Mouse (Mus musculus) E14TG2a.4 (cell line): ENCODE measurements around the gene Klf6.

Source experiments
- H3K27me3 ChIP-seq: 2 replicates; pipeline ENCODE4 v1.6.1; 2014; ENCODE audit warnings: low read length, control low read depth; ENCODE audit not compliant: insufficient read depth
- H3K36me3 ChIP-seq: 2 replicates; pipeline ENCODE4 v1.6.1; 2014; ENCODE audit warnings: low read length, control low read depth; ENCODE audit not compliant: insufficient read depth
- H3K4me1 ChIP-seq: replicated peaks from 2 replicates; pipeline ENCODE4 v1.6.1; 2014; ENCODE audit warnings: low read depth, low read length, control low read depth
- H3K4me3 ChIP-seq: replicated peaks from 2 replicates; pipeline ENCODE4 v1.5.1; 2014; ENCODE audit warnings: mild to moderate bottlenecking, low read length
- H3K9me3 ChIP-seq: 2 replicates; pipeline ENCODE4 v1.6.1; 2014; ENCODE audit warnings: low read length, control low read depth
- CTCF ChIP-seq: conservative IDR thresholded peaks from 2 replicates; pipeline ENCODE4 v1.5.1; 2014; ENCODE audit warnings: low read length
- NANOG ChIP-seq: IDR thresholded peaks from 2 replicates; pipeline ENCODE4 v1.6.1; 2014; ENCODE audit warnings: borderline replicate concordance, low read length, mixed read lengths
- POU5F1 ChIP-seq: IDR thresholded peaks from 2 replicates; pipeline ENCODE4 v1.6.1; 2014; ENCODE audit warnings: low read length, borderline replicate concordance

The Klf6 gene

GRCm38 (mm10) chr13:5861157-5862002, at the start of gene Klf6:
Gene Klf6, plus strand, starts transcription at chr13:5861482.
- H3K9me3 ChIP-seq, result no peaks in the 10 kb centered on the region
- H3K36me3 ChIP-seq, result peaks cover 24% of the 10 kb centered on the region
- TF ChIP-seq POU5F1, result no peak
- no peak for TF ChIP-seq CTCF
- TF ChIP-seq NANOG, result no peak
- peaks cover 66% of the 10 kb centered on the region for H3K4me1 ChIP-seq
- H3K4me3 ChIP-seq, result peak within 1 kb of the TSS; percentile 95
- no peaks in the 10 kb centered on the region for H3K27me3 ChIP-seq

DNA sequence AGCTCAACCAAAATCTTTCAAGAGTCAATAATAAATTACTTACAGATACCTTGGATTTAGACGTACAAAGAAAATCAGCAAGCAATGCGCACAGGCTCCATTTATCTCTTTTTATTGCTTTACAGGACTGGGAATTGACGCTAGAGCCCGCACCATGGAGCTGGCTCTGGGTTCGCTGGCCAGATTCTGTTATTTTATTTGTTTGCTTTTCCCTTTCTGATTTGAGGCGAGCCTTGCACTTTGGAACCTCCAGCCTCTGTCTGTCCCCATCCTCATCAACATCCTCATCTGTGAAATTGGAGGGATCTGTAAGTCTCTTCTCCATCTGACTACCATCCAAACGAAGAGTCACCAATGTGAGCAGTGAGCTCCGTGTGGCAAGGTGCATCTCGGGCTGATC, 47.8 kb upstream of the Klf6 start:
- Histone ChIP-seq H3K9me3 (peaks cover 11% of the 10 kb centered on the region; the same call in 1 of the 2 replicates), H3K36me3 (no peaks in the 10 kb centered on the region), H3K4me1 (no peaks in the 10 kb centered on the region), H3K4me3 (no peak overlapping the region), H3K27me3 (no peaks in the 10 kb centered on the region)
- TF ChIP-seq NANOG, result no peak
- TF ChIP-seq CTCF, result no peak
- no peak for TF ChIP-seq POU5F1

DNA sequence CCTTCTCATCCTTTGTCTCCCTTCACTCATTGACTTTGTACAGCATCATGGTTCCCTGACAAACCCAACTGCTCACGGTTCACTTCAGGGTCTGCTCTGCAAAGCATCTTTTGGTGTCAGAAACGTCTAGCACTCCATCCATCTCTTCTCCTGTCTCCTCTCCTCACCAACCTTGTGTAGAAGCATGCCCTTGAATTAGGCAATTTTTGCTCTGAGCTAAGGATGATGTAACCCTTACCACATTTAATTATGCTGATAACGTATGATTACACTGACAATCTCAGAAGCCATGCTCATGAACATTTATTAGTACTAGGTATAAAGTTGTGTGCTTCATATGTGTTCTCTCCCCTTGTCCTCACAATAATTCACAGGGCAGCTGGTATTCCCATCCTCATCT, 44.0 kb upstream of the Klf6 start:
- TF ChIP-seq NANOG (no peak), CTCF (no peak), POU5F1 (no peak)
- H3K27me3 ChIP-seq, result no peaks in the 10 kb centered on the region
- H3K36me3 ChIP-seq, result no peaks in the 10 kb centered on the region
- H3K4me1 ChIP-seq, result no peaks in the 10 kb centered on the region
- H3K4me3 ChIP-seq, result no peak overlapping the region
- H3K9me3 ChIP-seq, result peaks cover 3% of the 10 kb centered on the region; the same call in 1 of the 2 replicates

GRCm38 (mm10) chr13:5819173-5819572, 42.1 kb upstream of the Klf6 start:
- Histone ChIP-seq H3K9me3 (peaks cover 3% of the 10 kb centered on the region; the same call in 1 of the 2 replicates), H3K4me1 (peaks cover 2% of the 10 kb centered on the region), H3K36me3 (no peaks in the 10 kb centered on the region), H3K4me3 (no peak overlapping the region), H3K27me3 (no peaks in the 10 kb centered on the region)
- no peak for TF ChIP-seq NANOG
- TF ChIP-seq POU5F1, result no peak
- no peak for TF ChIP-seq CTCF

GRCm38 (mm10) chr13:5822586-5822985, 38.7 kb upstream of the Klf6 start:
- TF ChIP-seq CTCF (no peak), POU5F1 (no peak), NANOG (no peak)
- no peak overlapping the region for H3K4me3 ChIP-seq
- H3K9me3 ChIP-seq, result no peaks in the 10 kb centered on the region
- no peaks in the 10 kb centered on the region for H3K36me3 ChIP-seq
- peaks cover 12% of the 10 kb centered on the region for H3K4me1 ChIP-seq
- H3K27me3 ChIP-seq, result no peaks in the 10 kb centered on the region

- TF ChIP-seq CTCF (no peak), NANOG (no peak), POU5F1 (no peak)
- H3K27me3 ChIP-seq, result no peaks in the 10 kb centered on the region
- peaks cover 12% of the 10 kb centered on the region for H3K4me1 ChIP-seq
- H3K36me3 ChIP-seq, result no peaks in the 10 kb centered on the region
- no peaks in the 10 kb centered on the region for H3K9me3 ChIP-seq
- no peak overlapping the region for H3K4me3 ChIP-seq
These were observed 38.1 kb upstream of the Klf6 start for GRCm38 (mm10) chr13:5823150-5823549.

- Histone ChIP-seq H3K4me1 (peaks cover 12% of the 10 kb centered on the region), H3K4me3 (no peak overlapping the region), H3K27me3 (no peaks in the 10 kb centered on the region), H3K9me3 (no peaks in the 10 kb centered on the region), H3K36me3 (no peaks in the 10 kb centered on the region)
- no peak for TF ChIP-seq NANOG
- no peak for TF ChIP-seq CTCF
- TF ChIP-seq POU5F1, result no peak
These were observed 37.0 kb upstream of the Klf6 start for GRCm38 (mm10) chr13:5824189-5824815.

- Histone ChIP-seq H3K27me3 (no peaks in the 10 kb centered on the region), H3K36me3 (no peaks in the 10 kb centered on the region), H3K9me3 (no peaks in the 10 kb centered on the region), H3K4me3 (no peak overlapping the region), H3K4me1 (peaks cover 12% of the 10 kb centered on the region)
- TF ChIP-seq CTCF (no peak), NANOG (no peak), POU5F1 (no peak)
These were observed 35.0 kb upstream of the Klf6 start for GRCm38 (mm10) chr13:5826170-5826827.
